Mouse (Mus musculus): ENCODE measurements around the gene Wdr3. TPM values are rescaled to one million over a fixed set of nuclear protein-coding genes. Genes with fewer than 3 reads are reported as not detected.

Gene Wdr3
- polyA plus RNA-seq, 1 experiment from 2014 or later, result 45.3 TPM

- no peak for ATAC-seq (ENCODE audit: low FRiP score, low TSS enrichment)
- no peaks in the 10 kb centered on the region; the same call in 1 of the 2 replicates for H3K4me1 ChIP-seq (ENCODE audit: control insufficient read depth, insufficient read depth, low read length)
- H3K4me2 ChIP-seq (replicated peaks; ENCODE audit: low read depth, low read length), result no peak overlapping the region
- no peak overlapping the region for H3K27ac ChIP-seq (ENCODE audit: low read depth, low read length)
- no peak overlapping the region for H3K9ac ChIP-seq (ENCODE audit: low read depth, low read length)
- H3K9me3 ChIP-seq (ENCODE audit: control insufficient read depth, low read length), result no peaks in the 10 kb centered on the region
- no peaks in the 10 kb centered on the region for H3K27me3 ChIP-seq (ENCODE audit: control insufficient read depth, insufficient read depth, low read length)
- H3K36me3 ChIP-seq (ENCODE audit: control insufficient read depth, insufficient read depth, low read length), result peaks cover 18% of the 10 kb centered on the region
- no peak overlapping the region for H3K4me3 ChIP-seq (ENCODE audit: low read length)
- 89% methylated on average over 2 of the region's 2 CpGs for WGBS
Observed at GRCm38 (mm10) chr3:100163556-100163955, 1.3 kb upstream of the Wdr3 start.

- Histone ChIP-seq H3K9ac (ENCODE audit: low read depth, low read length) (peak overlapping the region; percentile 79), H3K4me2 (replicated peaks; ENCODE audit: low read depth, low read length) (peak overlapping the region; percentile 79), H3K27me3 (ENCODE audit: control insufficient read depth, insufficient read depth, low read length) (no peaks in the 10 kb centered on the region), H3K9me3 (ENCODE audit: control insufficient read depth, low read length) (no peaks in the 10 kb centered on the region), H3K4me1 (ENCODE audit: control insufficient read depth, insufficient read depth, low read length) (no peaks in the 10 kb centered on the region; the same call in 1 of the 2 replicates), H3K27ac (ENCODE audit: low read depth, low read length) (no peak overlapping the region), H3K4me3 (ENCODE audit: low read length) (peak overlapping the region; percentile 90), H3K36me3 (ENCODE audit: control insufficient read depth, insufficient read depth, low read length) (peaks cover 31% of the 10 kb centered on the region)
- ATAC-seq (ENCODE audit: low FRiP score, low TSS enrichment), result no peak
- WGBS, result 2% methylated on average over 35 of the region's 35 CpGs
Observed at GRCm38 (mm10) chr3:100161665-100162314, 417 bp downstream of the Wdr3 start.

GRCm38 (mm10) chr3:100160682-100161445 lies 1.3 kb downstream of the Wdr3 start:
- WGBS, result 83% methylated on average over 15 of the region's 15 CpGs
- no peaks in the 10 kb centered on the region for H3K27me3 ChIP-seq (ENCODE audit: control insufficient read depth, insufficient read depth, low read length)
- ATAC-seq (ENCODE audit: low FRiP score, low TSS enrichment), result no peak
- H3K36me3 ChIP-seq (ENCODE audit: control insufficient read depth, insufficient read depth, low read length), result peaks cover 38% of the 10 kb centered on the region
- H3K4me3 ChIP-seq (ENCODE audit: low read length), result peak overlapping the region; percentile 90
- H3K27ac ChIP-seq (ENCODE audit: low read depth, low read length), result no peak overlapping the region
- no peaks in the 10 kb centered on the region for H3K9me3 ChIP-seq (ENCODE audit: control insufficient read depth, low read length)
- H3K9ac ChIP-seq (ENCODE audit: low read depth, low read length), result peak overlapping the region; percentile 79; the same call in 1 of the 2 replicates
- H3K4me2 ChIP-seq (replicated peaks; ENCODE audit: low read depth, low read length), result peak overlapping the region; percentile 79
- no peaks in the 10 kb centered on the region; the same call in 1 of the 2 replicates for H3K4me1 ChIP-seq (ENCODE audit: control insufficient read depth, insufficient read depth, low read length)

GRCm38 (mm10) chr3:100122445-100122844 lies 39.8 kb downstream of the Wdr3 start:
- H3K27ac ChIP-seq (ENCODE audit: low read depth, low read length), result no peak overlapping the region
- no peak overlapping the region for H3K4me3 ChIP-seq (ENCODE audit: low read length)
- no peak overlapping the region for H3K9ac ChIP-seq (ENCODE audit: low read depth, low read length)
- H3K36me3 ChIP-seq (ENCODE audit: control insufficient read depth, insufficient read depth, low read length), result no peaks in the 10 kb centered on the region
- ATAC-seq (ENCODE audit: low FRiP score, low TSS enrichment), result no peak
- H3K27me3 ChIP-seq (ENCODE audit: control insufficient read depth, insufficient read depth, low read length), result no peaks in the 10 kb centered on the region
- no peak overlapping the region for H3K4me2 ChIP-seq (replicated peaks; ENCODE audit: low read depth, low read length)
- no peaks in the 10 kb centered on the region for H3K4me1 ChIP-seq (ENCODE audit: control insufficient read depth, insufficient read depth, low read length)
- WGBS, result 63% methylated on average over 1 of the region's 1 CpGs
- H3K9me3 ChIP-seq (ENCODE audit: control insufficient read depth, low read length), result no peaks in the 10 kb centered on the region

GRCm38 (mm10) chr3:100121961-100122360 lies 40.2 kb downstream of the Wdr3 start:
- H3K4me1 ChIP-seq (ENCODE audit: control insufficient read depth, insufficient read depth, low read length), result no peaks in the 10 kb centered on the region
- ATAC-seq (ENCODE audit: low FRiP score, low TSS enrichment), result no peak
- WGBS, result 67% methylated on average over 2 of the region's 2 CpGs

GRCm38 (mm10) chr3:100118681-100119080 lies 43.5 kb downstream of the Wdr3 start:
- H3K27me3 ChIP-seq (ENCODE audit: control insufficient read depth, insufficient read depth, low read length), result no peaks in the 10 kb centered on the region

More at GRCm38 (mm10) chr3:100121961-100122360, 40.2 kb downstream of the Wdr3 start:
- no peaks in the 10 kb centered on the region for H3K36me3 ChIP-seq (ENCODE audit: control insufficient read depth, insufficient read depth, low read length)
- no peak overlapping the region for H3K4me3 ChIP-seq (ENCODE audit: low read length)
- no peak overlapping the region for H3K9ac ChIP-seq (ENCODE audit: low read depth, low read length)
- no peak overlapping the region for H3K27ac ChIP-seq (ENCODE audit: low read depth, low read length)
- no peaks in the 10 kb centered on the region for H3K27me3 ChIP-seq (ENCODE audit: control insufficient read depth, insufficient read depth, low read length)
- no peak overlapping the region for H3K4me2 ChIP-seq (replicated peaks; ENCODE audit: low read depth, low read length)
- no peaks in the 10 kb centered on the region for H3K9me3 ChIP-seq (ENCODE audit: control insufficient read depth, low read length)

GRCm38 (mm10) chr3:100106736-100107135 lies 55.5 kb downstream of the Wdr3 start:
- H3K4me3 ChIP-seq (ENCODE audit: low read length), result no peak overlapping the region
- ATAC-seq (ENCODE audit: low FRiP score, low TSS enrichment), result no peak
- H3K9ac ChIP-seq (ENCODE audit: low read depth, low read length), result no peak overlapping the region
- no peaks in the 10 kb centered on the region for H3K27me3 ChIP-seq (ENCODE audit: control insufficient read depth, insufficient read depth, low read length)
- no peaks in the 10 kb centered on the region for H3K36me3 ChIP-seq (ENCODE audit: control insufficient read depth, insufficient read depth, low read length)
- H3K27ac ChIP-seq (ENCODE audit: low read depth, low read length), result no peak overlapping the region
- H3K9me3 ChIP-seq (ENCODE audit: control insufficient read depth, low read length), result no peaks in the 10 kb centered on the region
- H3K4me1 ChIP-seq (ENCODE audit: control insufficient read depth, insufficient read depth, low read length), result no peaks in the 10 kb centered on the region
- no peak overlapping the region for H3K4me2 ChIP-seq (replicated peaks; ENCODE audit: low read depth, low read length)
- 86% methylated on average over 2 of the region's 2 CpGs for WGBS

More at GRCm38 (mm10) chr3:100118681-100119080, 43.5 kb downstream of the Wdr3 start:
- WGBS, result 86% methylated on average over 2 of the region's 2 CpGs
- no peak for ATAC-seq (ENCODE audit: low FRiP score, low TSS enrichment)
- Histone ChIP-seq H3K4me1 (ENCODE audit: control insufficient read depth, insufficient read depth, low read length) (no peaks in the 10 kb centered on the region), H3K27ac (ENCODE audit: low read depth, low read length) (no peak overlapping the region), H3K36me3 (ENCODE audit: control insufficient read depth, insufficient read depth, low read length) (no peaks in the 10 kb centered on the region), H3K9ac (ENCODE audit: low read depth, low read length) (no peak overlapping the region), H3K4me2 (replicated peaks; ENCODE audit: low read depth, low read length) (no peak overlapping the region), H3K9me3 (ENCODE audit: control insufficient read depth, low read length) (no peaks in the 10 kb centered on the region), H3K4me3 (ENCODE audit: low read length) (no peak overlapping the region)

- Histone ChIP-seq H3K4me3 (ENCODE audit: low read length) (no peak overlapping the region), H3K4me1 (ENCODE audit: control insufficient read depth, insufficient read depth, low read length) (no peaks in the 10 kb centered on the region), H3K9ac (ENCODE audit: low read depth, low read length) (no peak overlapping the region), H3K36me3 (ENCODE audit: control insufficient read depth, insufficient read depth, low read length) (no peaks in the 10 kb centered on the region), H3K9me3 (ENCODE audit: control insufficient read depth, low read length) (no peaks in the 10 kb centered on the region), H3K4me2 (replicated peaks; ENCODE audit: low read depth, low read length) (no peak overlapping the region), H3K27me3 (ENCODE audit: control insufficient read depth, insufficient read depth, low read length) (no peaks in the 10 kb centered on the region), H3K27ac (ENCODE audit: low read depth, low read length) (no peak overlapping the region)
- WGBS, result 95% methylated on average over 3 of the region's 3 CpGs
- ATAC-seq (ENCODE audit: low FRiP score, low TSS enrichment), result no peak
Observed at GRCm38 (mm10) chr3:100102386-100103092, 59.7 kb downstream of the Wdr3 start.

Measured in kidney, embryonic 14.5 days (tissue).